Mouse (Mus musculus) heart, adult 2 months (tissue): ENCODE measurements at regions not wholly inside any gene's neighbourhood (a gene's known extent, or its start where the extent isn't known, plus 50 kb on each side); places are given as distances from the start of the nearest gene placed in this dataset.

Source experiments
- DNase-seq, 2 experiments: peaks; one replicate each; pipeline ENCODE4 v3.0.0; 2021
- H3K27ac ChIP-seq: fragments of 200-600 bp; 2 replicates; pipeline ENCODE4 v1.8.1; 2022
- H3K27me3 ChIP-seq: fragments of 200-500 bp; 2 replicates; pipeline ENCODE4 v1.6.1; 2012; ENCODE audit warnings: mild to moderate bottlenecking, low read length, inconsistent platforms, mixed read lengths; ENCODE audit not compliant: control insufficient read depth, insufficient read depth
- H3K36me3 ChIP-seq: fragments of 200-500 bp; 2 replicates; pipeline ENCODE4 v1.6.1; 2012; ENCODE audit warnings: low read length, inconsistent platforms; ENCODE audit not compliant: control insufficient read depth, insufficient read depth
- H3K4me1 ChIP-seq: fragments of 200-500 bp; 2 replicates; pipeline ENCODE4 v1.6.1; 2011; ENCODE audit warnings: low read length; ENCODE audit not compliant: control insufficient read depth, insufficient read depth
- H3K4me3 ChIP-seq: fragments of 200-600 bp; 2 replicates; pipeline ENCODE4 v1.8.1; 2022
- H3K79me2 ChIP-seq: fragments of 200-500 bp; replicated peaks from 2 replicates; pipeline ENCODE4 v1.6.1; 2012; ENCODE audit warnings: mild to moderate bottlenecking, inconsistent platforms, low read length, moderate library complexity, mixed read lengths; ENCODE audit not compliant: control insufficient read depth, insufficient read depth
- H3K9ac ChIP-seq: fragments of 200-500 bp; 2 replicates; pipeline ENCODE4 v1.6.1; 2012; ENCODE audit warnings: low read depth, mild to moderate bottlenecking, control low read depth, inconsistent platforms, low read length, mixed read lengths
- CTCF ChIP-seq: fragments of 200-600 bp; IDR thresholded peaks from 2 replicates; pipeline ENCODE4 v1.8.1; 2022; ENCODE audit warnings: antibody characterized with exemption, mild to moderate bottlenecking, moderate library complexity
- EP300 ChIP-seq: fragments of 200-500 bp; IDR thresholded peaks from 2 replicates; pipeline ENCODE4 v1.6.1; 2011; ENCODE audit warnings: low read depth, low read length, control low read depth; ENCODE audit not compliant: insufficient read depth
- POLR2A ChIP-seq: fragments of 200-500 bp; IDR thresholded peaks from 2 replicates; pipeline ENCODE4 v1.6.1; 2011; ENCODE audit warnings: mild to moderate bottlenecking, low read depth, low read length, control low read depth; ENCODE audit not compliant: insufficient read depth
- WGBS: fragments of 180-500 bp; shearing (Covaris S2); methylation state at CpG from one replicate; pipeline ENCODE4 v1.1.7; 2018; 5-methylcytosine and 5-hydroxymethylcytosine counted together
- intact Hi-C: fragments of 180-260 bp; cut with DNase I; formaldehyde crosslinking; loops from one replicate; pipeline ENCODE4 v1.15.1; 2025

DNA sequence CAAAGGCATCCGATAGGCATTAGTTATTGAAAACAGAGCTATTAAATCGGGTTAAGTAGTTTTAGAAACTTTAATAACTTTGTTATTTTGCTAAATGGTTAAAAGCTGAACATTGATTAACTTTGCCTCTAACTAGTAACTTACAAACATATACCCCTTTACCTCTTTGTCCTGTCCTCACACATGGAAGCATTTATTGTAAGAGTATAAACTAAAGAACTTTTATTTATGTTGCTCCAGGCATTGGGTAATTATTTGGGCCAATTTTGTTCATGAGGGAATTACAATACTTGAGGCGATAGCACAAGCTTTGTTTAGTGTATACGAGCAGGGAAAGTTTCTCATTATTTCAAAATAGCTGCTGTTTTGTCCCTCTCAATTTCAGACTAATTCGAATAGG is 328.4 kb upstream of the Gm9008 start:
- H3K27ac ChIP-seq, result no peak overlapping the region

DNA sequence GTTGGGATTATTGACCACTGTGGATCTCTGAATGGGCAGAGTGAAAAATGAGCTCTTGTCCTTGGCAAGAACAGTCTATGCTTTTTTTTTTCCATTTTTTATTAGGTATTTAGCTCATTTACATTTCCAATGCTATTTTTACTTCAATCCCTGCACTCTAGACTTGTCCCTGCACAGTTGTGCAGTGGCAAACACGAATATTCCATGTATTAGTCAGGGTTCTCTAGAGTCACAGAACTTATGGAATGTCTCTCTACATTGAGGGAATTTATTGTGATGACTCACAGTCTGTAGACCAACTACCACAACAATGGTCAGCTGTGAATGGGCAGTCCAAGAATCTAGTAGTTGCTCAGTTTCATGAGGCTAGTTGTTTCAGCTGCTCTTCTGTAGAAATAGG is 305.4 kb upstream of the Gm9008 start:
- intact Hi-C loops, result no loop called here
- no peak for TF ChIP-seq EP300
- TF ChIP-seq CTCF, result no peak
- TF ChIP-seq POLR2A, result no peak
- H3K36me3 ChIP-seq, result no peaks in the 10 kb centered on the region
- no peak overlapping the region for H3K27ac ChIP-seq
- DNase-seq, result no peak
- H3K9ac ChIP-seq, result no peak overlapping the region
- no peak overlapping the region for H3K4me3 ChIP-seq
- WGBS, result 47% methylated on average over 1 of the region's 1 CpGs
- H3K4me1 ChIP-seq, result no peaks in the 10 kb centered on the region
- H3K27me3 ChIP-seq, result no peaks in the 10 kb centered on the region
- H3K79me2 ChIP-seq, result no peaks in the 10 kb centered on the region

More for the DNA sequence above, 328.4 kb upstream of the Gm9008 start:
- Histone ChIP-seq H3K4me1 (no peaks in the 10 kb centered on the region), H3K79me2 (no peaks in the 10 kb centered on the region), H3K36me3 (no peaks in the 10 kb centered on the region), H3K4me3 (no peak overlapping the region), H3K27me3 (no peaks in the 10 kb centered on the region), H3K9ac (no peak overlapping the region)
- no peak for DNase-seq
- 59% methylated on average over 5 of the region's 5 CpGs for WGBS
- TF ChIP-seq CTCF (no peak), POLR2A (no peak), EP300 (no peak)
- intact Hi-C loops, result no loop called here

DNA sequence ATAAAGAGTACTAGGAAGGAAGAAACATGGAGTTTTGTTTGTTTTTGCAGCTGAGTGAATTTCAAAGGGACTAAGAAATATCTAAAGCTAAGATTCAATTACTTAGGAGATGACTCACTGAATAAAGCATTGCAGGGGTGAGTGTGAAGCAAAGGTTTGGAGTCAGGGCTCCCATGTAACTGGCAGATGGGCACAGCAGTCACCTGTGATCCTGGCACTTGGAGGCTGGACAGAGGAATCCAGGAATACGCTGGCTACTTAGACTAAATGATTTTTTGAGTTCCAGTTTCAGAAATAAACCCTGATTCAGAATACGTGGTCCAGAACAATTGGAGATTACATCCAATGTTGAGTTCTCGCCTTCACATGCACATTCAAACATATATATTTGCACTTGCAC is 282.6 kb upstream of the Gm9008 start:
- TF ChIP-seq POLR2A, result no peak
- TF ChIP-seq CTCF, result no peak
- TF ChIP-seq EP300, result no peak
- intact Hi-C loops, result no loop called here
- no peaks in the 10 kb centered on the region for H3K4me1 ChIP-seq
- WGBS, result 78% methylated on average over 3 of the region's 3 CpGs
- no peaks in the 10 kb centered on the region for H3K27me3 ChIP-seq
- no peak overlapping the region for H3K9ac ChIP-seq
- no peak for DNase-seq
- H3K27ac ChIP-seq, result no peak overlapping the region
- no peaks in the 10 kb centered on the region for H3K36me3 ChIP-seq
- H3K4me3 ChIP-seq, result no peak overlapping the region
- H3K79me2 ChIP-seq, result no peaks in the 10 kb centered on the region

DNA sequence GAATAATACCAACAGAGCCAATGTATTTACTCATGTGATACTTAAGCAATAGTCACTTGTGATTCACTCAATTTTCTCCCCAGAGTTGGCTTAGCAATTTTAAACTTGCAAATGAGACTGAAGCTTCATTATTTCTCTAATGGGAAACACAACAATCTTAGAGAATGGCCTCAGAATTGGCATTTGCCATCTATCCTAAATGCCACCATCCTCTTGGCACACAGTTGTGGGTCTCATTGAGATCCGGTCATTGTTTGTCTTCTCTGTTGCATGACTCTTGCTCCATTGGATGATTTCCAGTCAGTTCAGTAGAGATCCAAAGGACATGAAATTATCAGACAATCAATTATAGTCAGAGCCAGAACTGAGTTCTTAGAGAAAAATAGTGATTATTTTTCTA is 280.6 kb upstream of the Gm9008 start:
- TF ChIP-seq CTCF (no peak), POLR2A (no peak), EP300 (no peak)
- Histone ChIP-seq H3K36me3 (no peaks in the 10 kb centered on the region), H3K79me2 (no peaks in the 10 kb centered on the region), H3K4me3 (no peak overlapping the region), H3K4me1 (no peaks in the 10 kb centered on the region), H3K9ac (no peak overlapping the region), H3K27ac (no peak overlapping the region), H3K27me3 (no peaks in the 10 kb centered on the region)
- DNase-seq, result no peak
- 78% methylated on average over 1 of the region's 1 CpGs for WGBS
- intact Hi-C loops, result no loop called here

DNA sequence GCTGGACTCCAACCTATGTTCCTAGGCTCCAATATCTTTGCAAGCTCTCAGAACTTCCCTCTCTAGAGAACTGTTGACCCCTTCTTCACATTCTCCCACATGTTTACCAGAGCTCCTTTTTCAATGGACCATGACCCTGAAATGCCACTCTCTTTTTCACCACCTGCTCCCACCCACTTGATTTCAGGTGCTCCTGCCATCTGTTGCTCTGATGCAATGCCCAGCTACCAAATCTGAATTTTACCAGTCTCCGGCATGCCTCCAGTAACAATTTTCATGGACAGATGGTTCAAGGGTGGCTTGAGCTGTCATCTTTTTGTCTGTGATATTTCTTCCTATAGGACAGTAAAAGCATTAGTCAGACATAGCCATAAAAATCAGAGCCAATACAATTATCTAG is 279.5 kb upstream of the Gm9008 start:
- TF ChIP-seq EP300, result no peak
- TF ChIP-seq CTCF, result no peak
- TF ChIP-seq POLR2A, result no peak
- H3K79me2 ChIP-seq, result no peaks in the 10 kb centered on the region
- no peaks in the 10 kb centered on the region for H3K36me3 ChIP-seq
- H3K27me3 ChIP-seq, result no peaks in the 10 kb centered on the region
- intact Hi-C loops, result no loop called here
- no peak overlapping the region for H3K27ac ChIP-seq
- H3K4me3 ChIP-seq, result no peak overlapping the region
- no peak for DNase-seq
- no peaks in the 10 kb centered on the region for H3K4me1 ChIP-seq
- H3K9ac ChIP-seq, result no peak overlapping the region
- 90% methylated on average over 1 of the region's 1 CpGs for WGBS

DNA sequence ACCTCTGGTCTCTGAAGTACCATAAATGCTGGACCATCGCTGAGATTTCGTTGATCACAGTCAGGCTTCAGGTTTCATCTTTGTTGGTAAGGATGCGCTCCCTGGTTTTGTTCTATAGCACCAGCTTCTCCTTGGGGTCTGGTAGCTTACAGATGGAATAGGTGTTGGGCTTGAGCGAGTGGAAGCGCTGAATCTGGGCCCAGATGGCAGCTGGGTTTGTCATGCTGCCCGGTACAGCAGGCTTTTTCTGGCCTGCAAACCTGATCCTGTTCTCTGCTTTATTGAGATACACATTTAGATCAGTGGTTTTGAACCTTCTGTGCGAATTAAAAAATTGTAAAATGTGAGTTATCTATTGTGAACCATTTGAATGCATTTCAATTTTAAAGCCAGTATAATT is 266.3 kb upstream of the Gm9008 start:
- Histone ChIP-seq H3K4me1 (no peaks in the 10 kb centered on the region), H3K27ac (no peak overlapping the region), H3K27me3 (no peaks in the 10 kb centered on the region), H3K79me2 (no peaks in the 10 kb centered on the region), H3K9ac (no peak overlapping the region), H3K4me3 (no peak overlapping the region), H3K36me3 (no peaks in the 10 kb centered on the region)
- no peak for DNase-seq
- intact Hi-C loops, result no loop called here
- no peak for TF ChIP-seq EP300
- no peak for TF ChIP-seq POLR2A
- no peak for TF ChIP-seq CTCF
- WGBS, result 85% methylated on average over 7 of the region's 7 CpGs
